ENCODE assay signal across 8 mouse cellular contexts in genomic region chr11:20636114-20636513, GRCm38 (mm10).
DNase-seq lines count a peak whose midpoint lies in the region; ATAC-seq and TF ChIP-seq lines count a peak whose summit lies in the region.

No protein-coding gene starts in this region.

- peak overlapping the region; percentile 36; the same call in 1 of the 2 replicates for H3K9ac ChIP-seq in heart, embryonic 11.5 days (ENCODE audit: low read depth, low read length)
- 0 out of 2 replicates have a peak overlapping the region, but pooled peaks have one; percentile 21 for H3K9ac ChIP-seq in limb, embryonic 13.5 days
- no peak overlapping the region; the same call in 1 of the 2 replicates for H3K9ac ChIP-seq in stomach, postnatal 0 days (ENCODE audit: low read length)

- peak overlapping the region; percentile 62 for H3K27ac ChIP-seq in heart, embryonic 11.5 days (ENCODE audit: low read depth, low read length)
- H3K27ac ChIP-seq in limb, embryonic 13.5 days: peak overlapping the region; percentile 44
- peak overlapping the region; percentile 69 for H3K27ac ChIP-seq in stomach, postnatal 0 days (replicated peaks)

- intact Hi-C loops in left cerebral cortex, postnatal 4 days (cut with DNase I): loop anchor here (5.0 kb wide), 1 partner anchor 179 kb away; no protein-coding TSS in a partner anchor

- WGBS in heart, embryonic 11.5 days (ENCODE audit: insufficient replicate concordance): 33% methylated on average over 4 of the region's 4 CpGs
- 57% methylated on average over 4 of the region's 4 CpGs for WGBS in limb, embryonic 13.5 days
- WGBS in stomach, postnatal 0 days: 46% methylated on average over 4 of the region's 4 CpGs

- 0 out of 2 replicates have a peak, but pooled peaks have one; percentile 12 for ATAC-seq in heart, embryonic 11.5 days (replicated peaks; ENCODE audit: insufficient number of reproducible peaks, low FRiP score, low TSS enrichment)
- ATAC-seq in limb, embryonic 13.5 days (ENCODE audit: low FRiP score, low read depth): no peak
- ATAC-seq in stomach, postnatal 0 days (ENCODE audit: low FRiP score, low TSS enrichment): no peak

- peak overlapping the region; percentile 21; the same call in 1 of the 2 replicates for H3K4me3 ChIP-seq in heart, embryonic 11.5 days (ENCODE audit: low read depth, low read length)
- H3K4me3 ChIP-seq in limb, embryonic 13.5 days: no peak overlapping the region
- H3K4me3 ChIP-seq in stomach, postnatal 0 days (ENCODE audit: low read depth, low read length): no peak overlapping the region

- no peak for DNase-seq in heart, adult 18-20 months
- peak; percentile 50 for DNase-seq in spleen, adult 12 weeks (ENCODE audit: low spot score)
- no peak for DNase-seq in spleen, adult 18-20 months
- peak; percentile 36 for DNase-seq in stomach, postnatal 0 days (ENCODE audit: low spot score)
- no peak for DNase-seq in left cerebral cortex, postnatal 4 days
- DNase-seq in thymus, postnatal 25 days: no peak

- H3K4me2 ChIP-seq in heart, embryonic 11.5 days: peak overlapping the region; percentile 45
- H3K4me2 ChIP-seq in limb, embryonic 13.5 days (replicated peaks): peak overlapping the region; percentile 38; the same call in 1 of the 2 replicates
- 0 out of 2 replicates have a peak overlapping the region, but pooled peaks have one; percentile 6 for H3K4me2 ChIP-seq in stomach, postnatal 0 days (replicated peaks; ENCODE audit: low read depth)

- H3K27me3 ChIP-seq in heart, embryonic 11.5 days (ENCODE audit: control insufficient read depth, insufficient read depth, low read length): no peaks in the 10 kb centered on the region
- H3K27me3 ChIP-seq in limb, embryonic 13.5 days: no peaks in the 10 kb centered on the region
- no peaks in the 10 kb centered on the region for H3K27me3 ChIP-seq in stomach, postnatal 0 days (ENCODE audit: control insufficient read depth, insufficient read depth, low read length)

- no peak for TF ChIP-seq CTCF in stomach, postnatal 0 days (IDR thresholded peaks at IDR 0.05; ENCODE audit: low read depth)

- no peaks in the 10 kb centered on the region for H3K9me3 ChIP-seq in heart, embryonic 11.5 days (replicated peaks; ENCODE audit: control insufficient read depth, low read length)
- no peaks in the 10 kb centered on the region for H3K9me3 ChIP-seq in limb, embryonic 13.5 days
- no peaks in the 10 kb centered on the region for H3K9me3 ChIP-seq in stomach, postnatal 0 days (ENCODE audit: control insufficient read depth, low read length)

- no peaks in the 10 kb centered on the region for H3K36me3 ChIP-seq in heart, embryonic 11.5 days (ENCODE audit: control insufficient read depth, insufficient read depth, low read length)
- H3K36me3 ChIP-seq in limb, embryonic 13.5 days: no peaks in the 10 kb centered on the region
- H3K36me3 ChIP-seq in stomach, postnatal 0 days (ENCODE audit: control insufficient read depth, insufficient read depth, low read length): no peaks in the 10 kb centered on the region

- peaks cover 49% of the 10 kb centered on the region for H3K4me1 ChIP-seq in heart, embryonic 11.5 days (ENCODE audit: control insufficient read depth, insufficient read depth, low read length)
- peaks cover 62% of the 10 kb centered on the region for H3K4me1 ChIP-seq in limb, embryonic 13.5 days
- H3K4me1 ChIP-seq in stomach, postnatal 0 days (replicated peaks; ENCODE audit: control insufficient read depth, insufficient read depth): peaks cover 2% of the 10 kb centered on the region; the same call in 1 of the 2 replicates

- no peak for TF ChIP-seq EP300 in stomach, postnatal 0 days (optimal IDR thresholded peaks at IDR 0.05)

Comparison
In these comparisons a context has a peak if more than half of its experiments do, and no peak if none do; other contexts are left out.
1. DNase-seq: peak in spleen, adult 12 weeks (single experiment) and stomach, postnatal 0 days (single experiment); none in heart, adult 18-20 months (0 of 2), spleen, adult 18-20 months (0 of 2), left cerebral cortex, postnatal 4 days (single experiment) and thymus, postnatal 25 days (single experiment).
2. Peak in every context shown above with its lines, with median percentiles within 50 percentile points of each other: H3K27ac ChIP-seq and H3K4me2 ChIP-seq.